Mouse (Mus musculus): ENCODE measurements around the gene Lmcd1.

GRCm38 (mm10) chr6:112362349-112362958, 88.9 kb downstream of the Lmcd1 start:
- TF ChIP-seq POLR2A (IDR thresholded peaks at IDR 0.05; ENCODE audit: borderline replicate concordance, insufficient read depth, low read length) (no peak), CTCF (IDR thresholded peaks at IDR 0.05; ENCODE audit: borderline replicate concordance, insufficient read depth, low read depth, low read length) (peak; percentile 89)

Measured in cerebellum, adult 2 months (tissue).